Mouse (Mus musculus): Measurements from ENCODE around the gene Stat5b. TPM values are rescaled to one million over a fixed set of nuclear protein-coding genes. Genes with fewer than 3 reads are reported as not detected.

The Stat5b gene
- polyA plus RNA-seq, 1 experiment, result 23.2 TPM

- TF ChIP-seq CTCF (conservative IDR thresholded peaks at IDR 0.05; ENCODE audit: insufficient read depth, insufficient read length, low read depth, low read length), result no peak
- no peak for TF ChIP-seq POLR2A (IDR thresholded peaks at IDR 0.05; ENCODE audit: low read depth, low read length)
- no peaks in the 10 kb centered on the region for H3K27me3 ChIP-seq (replicated peaks; ENCODE audit: control insufficient read depth, insufficient read depth, low read length)
- H3K27ac ChIP-seq (ENCODE audit: insufficient read depth, low read depth, low read length), result no peak overlapping the region
- no peak overlapping the region for H3K4me3 ChIP-seq (ENCODE audit: insufficient read depth, low read depth, low read length)
- H3K4me1 ChIP-seq (ENCODE audit: control insufficient read depth, insufficient read depth, low read length), result no peaks in the 10 kb centered on the region
- H3K36me3 ChIP-seq (ENCODE audit: control insufficient read depth, insufficient read depth, low read length), result no peaks in the 10 kb centered on the region
- peak; percentile 41 for DNase-seq
- 2% methylated on average over 35 of the region's 35 CpGs for WGBS
These were observed 91.6 kb downstream of the Stat5b start for GRCm38 (mm10) chr11:100758707-100759610.

GRCm38 (mm10) chr11:100757566-100757965, 93.0 kb downstream of the Stat5b start:
- Histone ChIP-seq H3K36me3 (ENCODE audit: control insufficient read depth, insufficient read depth, low read length) (no peaks in the 10 kb centered on the region), H3K4me1 (ENCODE audit: control insufficient read depth, insufficient read depth, low read length) (no peaks in the 10 kb centered on the region), H3K4me3 (ENCODE audit: insufficient read depth, low read depth, low read length) (no peak overlapping the region), H3K27me3 (replicated peaks; ENCODE audit: control insufficient read depth, insufficient read depth, low read length) (no peaks in the 10 kb centered on the region), H3K27ac (ENCODE audit: insufficient read depth, low read depth, low read length) (no peak overlapping the region)
- WGBS, result 82% methylated on average over 12 of the region's 12 CpGs
- DNase-seq, result no peak
- no peak for TF ChIP-seq POLR2A (IDR thresholded peaks at IDR 0.05; ENCODE audit: low read depth, low read length)
- no peak for TF ChIP-seq CTCF (conservative IDR thresholded peaks at IDR 0.05; ENCODE audit: insufficient read depth, insufficient read length, low read depth, low read length)

GRCm38 (mm10) chr11:100756476-100756875, 94.0 kb downstream of the Stat5b start:
- no peak overlapping the region for H3K4me3 ChIP-seq (ENCODE audit: insufficient read depth, low read depth, low read length)
- no peaks in the 10 kb centered on the region for H3K36me3 ChIP-seq (ENCODE audit: control insufficient read depth, insufficient read depth, low read length)
- 73% methylated on average over 6 of the region's 6 CpGs for WGBS
- TF ChIP-seq CTCF (conservative IDR thresholded peaks at IDR 0.05; ENCODE audit: insufficient read depth, insufficient read length, low read depth, low read length), result no peak
- TF ChIP-seq POLR2A (IDR thresholded peaks at IDR 0.05; ENCODE audit: low read depth, low read length), result no peak
- H3K27ac ChIP-seq (ENCODE audit: insufficient read depth, low read depth, low read length), result no peak overlapping the region
- DNase-seq, result no peak
- no peaks in the 10 kb centered on the region for H3K4me1 ChIP-seq (ENCODE audit: control insufficient read depth, insufficient read depth, low read length)
- H3K27me3 ChIP-seq (replicated peaks; ENCODE audit: control insufficient read depth, insufficient read depth, low read length), result no peaks in the 10 kb centered on the region

- no peak overlapping the region for H3K4me3 ChIP-seq (ENCODE audit: insufficient read depth, low read depth, low read length)
- DNase-seq, result no peak
- no peaks in the 10 kb centered on the region for H3K4me1 ChIP-seq (ENCODE audit: control insufficient read depth, insufficient read depth, low read length)
- 92% methylated on average over 3 of the region's 3 CpGs for WGBS
- TF ChIP-seq CTCF (conservative IDR thresholded peaks at IDR 0.05; ENCODE audit: insufficient read depth, insufficient read length, low read depth, low read length) (no peak), POLR2A (IDR thresholded peaks at IDR 0.05; ENCODE audit: low read depth, low read length) (no peak)
- no peaks in the 10 kb centered on the region for H3K27me3 ChIP-seq (replicated peaks; ENCODE audit: control insufficient read depth, insufficient read depth, low read length)
- no peaks in the 10 kb centered on the region for H3K36me3 ChIP-seq (ENCODE audit: control insufficient read depth, insufficient read depth, low read length)
- H3K27ac ChIP-seq (ENCODE audit: insufficient read depth, low read depth, low read length), result no peak overlapping the region
These were observed 95.8 kb downstream of the Stat5b start for GRCm38 (mm10) chr11:100754693-100755057.

GRCm38 (mm10) chr11:100754021-100754692, 96.4 kb downstream of the Stat5b start:
- no peak for DNase-seq
- H3K27ac ChIP-seq (ENCODE audit: insufficient read depth, low read depth, low read length), result no peak overlapping the region
- 82% methylated on average over 12 of the region's 12 CpGs for WGBS
- TF ChIP-seq POLR2A (IDR thresholded peaks at IDR 0.05; ENCODE audit: low read depth, low read length) (no peak), CTCF (conservative IDR thresholded peaks at IDR 0.05; ENCODE audit: insufficient read depth, insufficient read length, low read depth, low read length) (no peak)
- no peak overlapping the region for H3K4me3 ChIP-seq (ENCODE audit: insufficient read depth, low read depth, low read length)
- no peaks in the 10 kb centered on the region for H3K27me3 ChIP-seq (replicated peaks; ENCODE audit: control insufficient read depth, insufficient read depth, low read length)
- no peaks in the 10 kb centered on the region for H3K36me3 ChIP-seq (ENCODE audit: control insufficient read depth, insufficient read depth, low read length)
- H3K4me1 ChIP-seq (ENCODE audit: control insufficient read depth, insufficient read depth, low read length), result no peaks in the 10 kb centered on the region

- TF ChIP-seq POLR2A (IDR thresholded peaks at IDR 0.05; ENCODE audit: low read depth, low read length) (no peak), CTCF (conservative IDR thresholded peaks at IDR 0.05; ENCODE audit: insufficient read depth, insufficient read length, low read depth, low read length) (no peak)
- Histone ChIP-seq H3K4me3 (ENCODE audit: insufficient read depth, low read depth, low read length) (no peak overlapping the region), H3K27me3 (replicated peaks; ENCODE audit: control insufficient read depth, insufficient read depth, low read length) (no peaks in the 10 kb centered on the region), H3K4me1 (ENCODE audit: control insufficient read depth, insufficient read depth, low read length) (no peaks in the 10 kb centered on the region), H3K36me3 (ENCODE audit: control insufficient read depth, insufficient read depth, low read length) (no peaks in the 10 kb centered on the region), H3K27ac (ENCODE audit: insufficient read depth, low read depth, low read length) (no peak overlapping the region)
- WGBS, result 42% methylated on average over 10 of the region's 10 CpGs
- DNase-seq, result no peak
These were observed 98.2 kb downstream of the Stat5b start for GRCm38 (mm10) chr11:100752294-100752693.

GRCm38 (mm10) chr11:100750127-100750526, 100.4 kb downstream of the Stat5b start:
- Histone ChIP-seq H3K27me3 (replicated peaks; ENCODE audit: control insufficient read depth, insufficient read depth, low read length) (no peaks in the 10 kb centered on the region), H3K27ac (ENCODE audit: insufficient read depth, low read depth, low read length) (no peak overlapping the region), H3K36me3 (ENCODE audit: control insufficient read depth, insufficient read depth, low read length) (no peaks in the 10 kb centered on the region), H3K4me1 (ENCODE audit: control insufficient read depth, insufficient read depth, low read length) (no peaks in the 10 kb centered on the region), H3K4me3 (ENCODE audit: insufficient read depth, low read depth, low read length) (no peak overlapping the region)
- TF ChIP-seq POLR2A (IDR thresholded peaks at IDR 0.05; ENCODE audit: low read depth, low read length) (no peak), CTCF (conservative IDR thresholded peaks at IDR 0.05; ENCODE audit: insufficient read depth, insufficient read length, low read depth, low read length) (no peak)
- 89% methylated on average over 16 of the region's 16 CpGs for WGBS
- DNase-seq, result no peak
